Mouse (Mus musculus) heart, embryonic 11.5 days (tissue): ENCODE data around the gene Gucy2d. TPM values are rescaled to one million over a fixed set of nuclear protein-coding genes. Genes with fewer than 3 reads are reported as not detected.

Source experiments
- ATAC-seq: fragments of 200-750 bp; cut with Nextera tagmentation; replicated peaks from 2 replicates; pipeline ENCODE4 v1.8.0; 2017; ENCODE audit warnings: moderate library complexity; ENCODE audit not compliant: insufficient number of reproducible peaks, low FRiP score, low TSS enrichment
- H3K27ac ChIP-seq: fragments of 300-500 bp; sonication (generic); 2 replicates; pipeline ENCODE4 v1.5.1; 2014; ENCODE audit warnings: mild to moderate bottlenecking, low read depth, low read length
- H3K27me3 ChIP-seq: fragments of 300-500 bp; sonication (generic); 2 replicates; pipeline ENCODE4 v1.6.1; 2014; ENCODE audit warnings: mild to moderate bottlenecking, low read length, mixed read lengths; ENCODE audit not compliant: control insufficient read depth, insufficient read depth
- H3K36me3 ChIP-seq: fragments of 300-500 bp; sonication (generic); 2 replicates; pipeline ENCODE4 v1.6.1; 2014; ENCODE audit warnings: mild to moderate bottlenecking, low read length, moderate library complexity, mixed read lengths; ENCODE audit not compliant: control insufficient read depth, insufficient read depth
- H3K4me1 ChIP-seq: fragments of 300-500 bp; sonication (generic); 2 replicates; pipeline ENCODE4 v1.6.1; 2014; ENCODE audit warnings: low read length; ENCODE audit not compliant: control insufficient read depth, insufficient read depth
- H3K4me2 ChIP-seq: fragments of 300-500 bp; sonication (generic); 2 replicates; pipeline ENCODE4 v1.6.1; 2014; ENCODE audit warnings: mild to moderate bottlenecking, moderate library complexity
- H3K4me3 ChIP-seq: fragments of 300-500 bp; sonication (generic); 2 replicates; pipeline ENCODE4 v1.5.1; 2014; ENCODE audit warnings: low read depth, low read length
- H3K9ac ChIP-seq: fragments of 300-500 bp; sonication (generic); 2 replicates; pipeline ENCODE4 v1.6.1; 2014; ENCODE audit warnings: mild to moderate bottlenecking, low read depth, low read length, moderate library complexity
- H3K9me3 ChIP-seq: fragments of 300-500 bp; sonication (generic); replicated peaks from 2 replicates; pipeline ENCODE4 v1.6.1; 2016; ENCODE audit warnings: low read length; ENCODE audit not compliant: control insufficient read depth
- WGBS: fragments of 180-500 bp; shearing (Covaris S2); extraction: QIAGEN DNeasy Blood & Tissue Kit; methylation state at CpG from one replicate; pipeline ENCODE4 v1.1.7; 2014; ENCODE audit not compliant: insufficient replicate concordance; 5-methylcytosine and 5-hydroxymethylcytosine counted together
- polyA plus RNA-seq: library from polyadenylated mRNA; unstranded; fragments of >200 nt; fragmentation: Nextera tagmentation; extraction: Ambion mirVana; gene quantifications from 2 replicates; pipeline ENCODE4 v1.2.1, GENCODE M21; 2014

Gucy2d gene
- polyA plus RNA-seq, 1 experiment from 2014 or later, result 0.10 TPM

DNA sequence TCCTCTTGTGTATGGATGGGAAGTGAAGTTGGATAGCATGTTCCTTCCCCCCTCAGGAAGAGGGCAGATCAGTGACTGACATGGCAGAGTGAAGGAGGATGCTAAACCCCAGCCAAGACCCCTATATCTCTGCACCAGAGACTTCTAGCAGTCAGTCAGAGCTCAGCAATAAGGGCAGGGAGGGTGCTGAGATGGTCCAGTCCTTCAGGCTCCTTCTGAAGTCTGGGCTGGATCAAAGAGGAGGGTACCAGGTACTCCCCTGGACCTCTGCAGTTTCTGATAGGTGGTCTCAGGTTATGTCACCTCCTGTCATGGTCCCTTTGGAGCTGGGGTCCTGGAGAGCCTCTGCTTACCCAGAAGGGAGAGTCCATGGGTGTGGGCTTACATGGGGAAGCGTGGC, 55.4 kb downstream of the Gucy2d start:
- no peak overlapping the region for H3K9ac ChIP-seq
- H3K36me3 ChIP-seq, result no peaks in the 10 kb centered on the region; the same call in 1 of the 2 replicates
- peaks cover 30% of the 10 kb centered on the region for H3K4me1 ChIP-seq
- 96% methylated on average over 1 of the region's 1 CpGs for WGBS
- no peak overlapping the region for H3K4me3 ChIP-seq
- H3K27ac ChIP-seq, result no peak overlapping the region
- no peaks in the 10 kb centered on the region for H3K9me3 ChIP-seq
- H3K27me3 ChIP-seq, result no peaks in the 10 kb centered on the region
- H3K4me2 ChIP-seq, result no peak overlapping the region
- ATAC-seq, result no peak

DNA sequence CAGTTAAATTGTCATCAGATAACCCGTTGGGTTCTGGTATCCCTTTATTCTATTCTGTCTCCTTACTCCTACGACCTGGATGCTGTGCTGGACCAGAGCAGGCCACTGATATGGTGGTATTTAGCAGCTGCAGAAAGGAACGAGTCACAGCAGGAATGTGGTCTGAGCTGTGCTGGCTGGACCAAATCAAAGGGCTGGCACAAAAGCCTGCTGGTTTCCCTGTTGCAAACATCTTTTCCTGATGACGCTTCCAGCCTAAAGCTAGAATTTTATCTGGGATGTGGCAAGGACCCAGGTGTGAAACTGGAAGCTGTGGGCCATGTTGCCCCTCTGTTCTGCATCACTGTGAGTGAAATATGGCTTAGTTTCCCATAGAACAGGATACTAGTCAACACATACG, 57.2 kb downstream of the Gucy2d start:
- no peaks in the 10 kb centered on the region for H3K9me3 ChIP-seq
- no peaks in the 10 kb centered on the region for H3K27me3 ChIP-seq
- peaks cover 27% of the 10 kb centered on the region for H3K4me1 ChIP-seq
- no peak overlapping the region for H3K4me3 ChIP-seq
- ATAC-seq, result no peak
- 45% methylated on average over 5 of the region's 5 CpGs for WGBS
- no peak overlapping the region for H3K27ac ChIP-seq
- H3K4me2 ChIP-seq, result no peak overlapping the region
- no peak overlapping the region for H3K9ac ChIP-seq
- H3K36me3 ChIP-seq, result no peaks in the 10 kb centered on the region; the same call in 1 of the 2 replicates

DNA sequence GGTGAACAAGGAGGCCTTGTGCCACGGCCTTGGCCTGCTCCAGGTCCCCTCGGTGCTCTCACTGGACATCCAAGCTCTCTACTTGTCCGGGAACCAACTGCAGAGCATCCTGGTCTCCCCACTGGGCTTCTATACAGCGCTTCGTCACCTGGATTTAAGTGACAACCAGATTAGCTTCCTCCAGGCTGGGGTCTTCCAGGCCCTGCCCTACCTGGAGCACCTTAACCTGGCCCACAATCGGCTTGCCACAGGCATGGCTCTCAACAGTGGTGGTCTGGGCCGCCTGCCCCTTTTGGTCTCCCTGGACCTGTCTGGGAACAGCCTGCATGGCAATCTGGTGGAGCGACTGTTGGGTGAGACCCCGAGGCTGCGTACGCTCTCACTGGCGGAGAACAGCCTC, 57.9 kb downstream of the Gucy2d start:
- H3K4me1 ChIP-seq, result peaks cover 26% of the 10 kb centered on the region
- no peak overlapping the region for H3K4me3 ChIP-seq
- H3K27me3 ChIP-seq, result no peaks in the 10 kb centered on the region
- H3K4me2 ChIP-seq, result no peak overlapping the region
- H3K27ac ChIP-seq, result no peak overlapping the region
- H3K9ac ChIP-seq, result no peak overlapping the region
- H3K9me3 ChIP-seq, result no peaks in the 10 kb centered on the region
- no peak for ATAC-seq
- 91% methylated on average over 12 of the region's 12 CpGs for WGBS
- H3K36me3 ChIP-seq, result no peaks in the 10 kb centered on the region; the same call in 1 of the 2 replicates

DNA sequence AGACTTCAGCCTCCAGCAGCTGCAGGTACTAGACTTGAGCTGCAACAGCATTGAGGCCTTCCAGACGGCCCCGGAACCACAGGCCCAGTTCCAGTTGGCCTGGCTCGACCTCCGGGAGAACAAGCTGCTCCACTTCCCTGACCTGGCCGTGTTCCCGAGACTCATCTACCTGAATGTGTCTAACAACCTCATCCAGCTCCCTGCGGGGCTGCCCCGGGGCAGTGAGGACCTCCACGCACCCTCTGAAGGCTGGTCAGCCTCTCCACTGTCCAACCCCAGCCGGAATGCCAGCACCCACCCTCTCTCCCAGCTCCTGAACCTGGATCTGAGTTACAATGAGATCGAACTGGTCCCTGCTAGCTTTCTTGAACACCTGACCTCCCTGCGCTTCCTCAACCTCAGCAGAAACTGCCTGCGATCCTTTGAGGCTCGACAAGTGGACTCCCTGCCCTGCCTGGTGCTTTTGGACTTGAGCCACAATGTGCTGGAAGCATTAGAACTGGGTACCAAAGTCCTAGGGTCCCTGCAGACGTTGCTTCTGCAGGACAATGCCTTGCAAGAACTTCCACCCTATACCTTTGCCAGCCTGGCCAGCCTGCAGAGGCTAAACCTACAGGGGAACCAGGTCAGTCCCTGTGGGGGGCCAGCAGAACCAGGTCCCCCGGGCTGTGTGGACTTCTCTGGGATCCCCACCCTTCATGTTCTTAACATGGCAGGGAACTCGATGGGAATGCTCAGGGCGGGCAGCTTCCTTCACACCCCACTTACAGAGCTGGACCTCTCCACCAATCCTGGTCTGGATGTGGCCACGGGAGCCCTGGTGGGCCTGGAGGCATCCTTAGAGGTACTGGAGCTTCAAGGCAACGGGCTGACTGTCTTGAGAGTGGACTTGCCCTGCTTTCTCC, 58.7 kb downstream of the Gucy2d start:
- Histone ChIP-seq H3K9me3 (no peaks in the 10 kb centered on the region), H3K27me3 (no peaks in the 10 kb centered on the region), H3K4me2 (no peak overlapping the region), H3K4me3 (no peak overlapping the region), H3K27ac (no peak overlapping the region), H3K4me1 (peaks cover 20% of the 10 kb centered on the region), H3K9ac (no peak overlapping the region), H3K36me3 (no peaks in the 10 kb centered on the region; the same call in 1 of the 2 replicates)
- no peak for ATAC-seq
- 82% methylated on average over 20 of the region's 20 CpGs for WGBS

DNA sequence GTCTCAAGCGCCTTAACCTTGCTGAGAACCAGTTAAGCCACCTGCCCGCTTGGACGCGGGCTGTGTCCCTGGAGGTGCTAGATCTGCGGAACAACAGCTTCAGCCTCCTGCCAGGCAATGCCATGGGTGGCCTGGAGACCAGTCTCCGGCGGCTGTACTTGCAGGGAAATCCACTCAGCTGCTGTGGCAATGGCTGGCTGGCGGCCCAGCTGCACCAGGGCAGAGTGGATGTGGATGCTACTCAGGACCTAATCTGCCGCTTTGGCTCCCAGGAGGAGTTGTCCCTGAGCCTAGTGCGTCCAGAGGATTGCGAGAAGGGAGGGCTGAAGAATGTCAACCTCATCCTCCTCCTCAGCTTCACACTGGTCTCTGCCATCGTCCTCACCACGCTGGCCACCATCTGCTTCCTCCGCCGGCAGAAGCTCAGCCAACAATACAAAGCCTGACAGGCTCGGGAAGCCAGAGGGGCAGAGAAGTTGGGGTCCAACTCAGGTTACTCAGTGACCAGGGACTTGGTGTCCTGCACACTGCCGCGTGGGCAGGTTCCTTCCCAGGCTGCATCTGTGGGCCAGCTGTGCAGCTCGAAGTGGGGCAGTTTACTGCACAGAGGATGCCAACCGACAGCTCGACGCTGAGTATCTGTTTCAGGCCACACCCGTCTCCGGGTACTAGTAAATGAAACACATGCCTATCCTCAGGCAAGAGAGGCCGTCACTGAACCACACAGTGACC, 59.5 kb downstream of the Gucy2d start:
- no peak for ATAC-seq
- H3K4me3 ChIP-seq, result no peak overlapping the region
- no peaks in the 10 kb centered on the region for H3K27me3 ChIP-seq
- H3K9me3 ChIP-seq, result no peaks in the 10 kb centered on the region
- no peak overlapping the region for H3K4me2 ChIP-seq
- no peak overlapping the region for H3K27ac ChIP-seq
- no peak overlapping the region for H3K9ac ChIP-seq
- no peaks in the 10 kb centered on the region; the same call in 1 of the 2 replicates for H3K36me3 ChIP-seq
- peaks cover 24% of the 10 kb centered on the region for H3K4me1 ChIP-seq
- WGBS, result 68% methylated on average over 25 of the region's 25 CpGs

DNA sequence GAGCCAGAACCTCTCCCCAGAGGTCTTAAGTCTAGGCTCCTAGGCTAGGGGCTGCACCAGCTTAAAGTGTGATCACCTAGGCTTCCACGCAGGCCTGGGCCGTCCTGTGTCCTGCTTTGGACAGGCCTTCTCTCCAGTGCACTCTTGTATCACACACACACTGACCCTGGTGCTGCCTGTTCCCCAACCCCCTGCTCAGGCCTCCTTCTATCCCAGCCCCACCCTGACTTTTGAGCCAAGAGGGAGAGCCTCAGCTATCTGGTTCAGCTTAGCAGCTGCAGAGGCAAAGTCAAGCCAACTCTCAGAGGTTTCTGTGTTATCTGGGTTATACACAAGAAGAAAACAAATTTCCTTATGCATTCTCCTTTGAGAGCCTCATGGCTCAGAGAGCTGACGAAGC, 60.3 kb downstream of the Gucy2d start:
- no peak overlapping the region for H3K9ac ChIP-seq
- no peak overlapping the region for H3K4me3 ChIP-seq
- WGBS, result 59% methylated on average over 3 of the region's 3 CpGs
- no peaks in the 10 kb centered on the region for H3K27me3 ChIP-seq
- H3K36me3 ChIP-seq, result no peaks in the 10 kb centered on the region; the same call in 1 of the 2 replicates
- no peak overlapping the region for H3K27ac ChIP-seq
- H3K9me3 ChIP-seq, result no peaks in the 10 kb centered on the region
- ATAC-seq, result 0 out of 2 replicates have a peak, but pooled peaks have one; percentile 39
- peaks cover 31% of the 10 kb centered on the region for H3K4me1 ChIP-seq
- no peak overlapping the region for H3K4me2 ChIP-seq

DNA sequence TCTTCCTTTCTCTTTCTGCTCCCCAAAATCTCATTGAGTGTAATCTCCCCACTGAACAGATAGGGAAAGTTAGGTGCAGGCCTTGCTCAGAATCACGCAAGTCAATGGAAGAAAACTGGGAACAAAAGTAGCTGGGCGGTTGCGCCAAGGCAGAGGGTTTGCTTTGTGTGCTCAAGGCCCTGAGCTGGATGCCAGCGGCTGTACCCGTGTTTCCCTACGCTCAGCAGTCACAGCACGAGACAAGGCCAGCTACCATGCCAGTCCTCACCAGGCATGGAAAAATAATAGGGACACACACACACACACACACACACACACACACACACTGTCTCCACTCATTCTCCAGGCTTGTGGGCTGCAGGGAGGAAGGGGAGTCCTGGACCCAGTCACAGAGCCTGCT, 60.9 kb downstream of the Gucy2d start:
- WGBS, result 93% methylated on average over 7 of the region's 7 CpGs
- no peak overlapping the region for H3K4me2 ChIP-seq
- ATAC-seq, result no peak
- no peaks in the 10 kb centered on the region; the same call in 1 of the 2 replicates for H3K36me3 ChIP-seq
- peaks cover 31% of the 10 kb centered on the region for H3K4me1 ChIP-seq
- no peaks in the 10 kb centered on the region for H3K9me3 ChIP-seq
- no peaks in the 10 kb centered on the region for H3K27me3 ChIP-seq
- H3K9ac ChIP-seq, result no peak overlapping the region
- H3K4me3 ChIP-seq, result no peak overlapping the region
- H3K27ac ChIP-seq, result no peak overlapping the region

DNA sequence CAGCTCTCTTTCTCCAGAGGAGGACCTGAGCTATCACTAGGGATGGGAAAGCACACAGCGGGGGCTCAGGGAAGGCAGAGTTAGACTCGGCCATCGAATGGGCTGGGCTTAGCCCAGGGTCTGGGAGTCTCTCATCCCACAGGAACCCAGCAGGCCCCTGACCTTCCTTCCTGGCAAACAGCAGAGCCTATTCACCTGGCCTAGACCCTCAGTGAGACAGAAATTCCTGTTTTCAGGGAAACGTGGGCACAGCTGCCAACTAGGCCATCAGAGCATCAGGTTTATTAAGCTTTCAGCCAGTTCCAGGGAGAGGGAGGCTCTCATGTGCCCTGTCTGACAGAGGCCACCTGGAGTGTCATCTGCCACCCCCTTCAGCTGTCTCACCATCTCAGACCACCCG, 62.7 kb downstream of the Gucy2d start:
- Histone ChIP-seq H3K9ac (no peak overlapping the region), H3K4me3 (no peak overlapping the region), H3K36me3 (no peaks in the 10 kb centered on the region; the same call in 1 of the 2 replicates), H3K27ac (peak overlapping the region; percentile 10; the same call in 1 of the 2 replicates), H3K4me1 (peaks cover 31% of the 10 kb centered on the region), H3K4me2 (no peak overlapping the region), H3K9me3 (no peaks in the 10 kb centered on the region), H3K27me3 (no peaks in the 10 kb centered on the region)
- no peak for ATAC-seq
- 25% methylated on average over 5 of the region's 5 CpGs for WGBS
